Mouse (Mus musculus): ENCODE data around the gene Vmn2r51. TPM values are rescaled to one million over a fixed set of nuclear protein-coding genes. Genes with fewer than 3 reads are reported as not detected.

Gene Vmn2r51
- polyA plus RNA-seq (2017; shearing (Covaris generic)): under 1 TPM in 1 of 2 experiments, not detected in 1; 0.50 TPM

DNA sequence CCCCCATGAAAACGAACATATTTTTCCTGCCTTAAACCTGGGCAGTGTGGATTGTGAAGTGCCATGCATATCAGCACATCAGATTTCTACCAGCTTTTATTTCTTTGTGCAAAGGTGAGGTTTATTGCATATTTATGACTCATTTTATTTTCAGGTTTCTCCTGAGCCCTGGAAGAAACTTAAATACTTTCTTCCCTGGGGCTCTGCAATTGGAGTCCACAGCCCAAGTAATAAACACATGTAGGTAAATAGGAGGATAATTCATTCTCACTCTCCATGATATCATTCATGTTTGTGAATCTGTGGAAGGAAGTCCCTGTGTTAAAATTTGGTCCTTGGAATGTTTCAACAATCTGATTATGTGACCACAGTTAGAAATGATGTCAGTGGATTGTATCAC is at the start of gene Vmn2r51:
TSS of gene Vmn2r51 (minus strand) at position 101 of the 400 bp plus-strand sequence.

DNA sequence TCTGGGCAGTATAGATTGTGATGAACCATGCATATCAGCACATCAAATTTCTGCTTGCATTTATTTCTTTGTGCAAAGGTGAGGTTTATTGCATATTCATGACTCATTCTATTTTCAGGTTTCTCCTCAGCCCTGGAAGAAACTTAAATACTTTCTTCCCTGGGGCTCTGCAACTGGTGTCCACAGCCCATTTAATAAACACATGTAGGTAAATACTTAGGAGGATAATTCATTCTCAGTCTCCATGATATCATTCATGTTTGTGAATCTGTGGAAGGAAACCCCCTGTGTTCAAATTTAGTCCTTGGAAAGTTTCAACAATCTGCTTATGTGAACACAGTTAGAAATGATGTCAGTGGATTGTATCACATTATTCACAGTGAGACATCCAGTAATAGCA is 52.3 kb downstream of the Vmn2r51 start, which contains the start of gene Vmn2r50:
TSS of gene Vmn2r50 (minus strand) at position 101 of the 400 bp plus-strand sequence.

Other genes with a start within 250 kb of the Vmn2r51 start
- under 1 TPM in 1 of 2 experiments, not detected in 1; 0.55 TPM for gene Vmn2r48, start 152.2 kb downstream of the Vmn2r51 start, polyA plus RNA-seq (2017; shearing (Covaris generic))
- gene Vmn2r49, start 113.5 kb downstream of the Vmn2r51 start, polyA plus RNA-seq (2017; shearing (Covaris generic)): under 1 TPM; 0.29 to 0.54 TPM
- under 1 TPM in 1 of 2 experiments, not detected in 1; 0.23 TPM for gene Vmn2r50, start 52.4 kb downstream of the Vmn2r51 start, polyA plus RNA-seq (2017; shearing (Covaris generic))
- gene Vmn2r52, start 70.8 kb upstream of the Vmn2r51 start, polyA plus RNA-seq (2017; shearing (Covaris generic)): 1 to 10 TPM in 1 of 2 experiments, under 1 TPM in 1; 0.22 to 1.3 TPM
- gene Vmn1r66, start 172.3 kb upstream of the Vmn2r51 start, polyA plus RNA-seq (2017; shearing (Covaris generic)): under 1 TPM in 1 of 2 experiments, not detected in 1; 0.10 TPM

All from inflammation-experienced regulatory T-cells (primary cell).